Mouse (Mus musculus) hindbrain, postnatal 0 days (tissue): ENCODE results near the gene Aars2. TPM values are rescaled to one million over a fixed set of nuclear protein-coding genes. Genes with fewer than 3 reads are reported as not detected.
A peak's percentile ranks its signal among the peaks of the same experiment; 100 is the strongest.

Source experiments
- ATAC-seq: fragments of 200-750 bp; cut with Nextera tagmentation; 2 replicates; pipeline ENCODE4 v1.8.0; 2017; ENCODE audit warnings: mild to moderate bottlenecking, moderate TSS enrichment, moderate library complexity
- DNase-seq: peaks from one replicate; pipeline ENCODE4 v3.0.0-alpha.2; 2015; ENCODE audit warnings: low spot score
- H3K27ac ChIP-seq: fragments of 300-500 bp; sonication (generic); 2 replicates; pipeline ENCODE4 v1.5.1; 2014; ENCODE audit warnings: mild to moderate bottlenecking
- H3K27me3 ChIP-seq: fragments of 300-500 bp; sonication (generic); 2 replicates; pipeline ENCODE4 v1.6.1; 2014; ENCODE audit warnings: low read length, mixed read lengths; ENCODE audit not compliant: insufficient read depth
- H3K36me3 ChIP-seq: fragments of 300-500 bp; sonication (generic); 2 replicates; pipeline ENCODE4 v1.6.1; 2014; ENCODE audit warnings: low read length, mixed read lengths; ENCODE audit not compliant: insufficient read depth
- H3K4me1 ChIP-seq: fragments of 300-500 bp; sonication (generic); 2 replicates; pipeline ENCODE4 v1.6.1; 2014; ENCODE audit warnings: antibody characterized with exemption, low read length, mixed read lengths; ENCODE audit not compliant: insufficient read depth
- H3K4me2 ChIP-seq: fragments of 300-500 bp; sonication (generic); 2 replicates; pipeline ENCODE4 v1.6.1; 2014; ENCODE audit warnings: low read depth, mild to moderate bottlenecking, low read length, moderate library complexity, mixed read lengths
- H3K4me3 ChIP-seq: fragments of 300-500 bp; sonication (generic); 2 replicates; pipeline ENCODE4 v1.5.1; 2014; ENCODE audit warnings: low read length
- H3K9ac ChIP-seq: fragments of 300-500 bp; sonication (generic); replicated peaks from 2 replicates; pipeline ENCODE4 v1.6.1; 2014; ENCODE audit warnings: mild to moderate bottlenecking, low read length, moderate library complexity, mixed read lengths
- H3K9me3 ChIP-seq: fragments of 300-500 bp; sonication (generic); 2 replicates; pipeline ENCODE4 v1.6.1; 2016; ENCODE audit warnings: low read length, mixed read lengths
- CTCF ChIP-seq: IDR thresholded peaks from 2 replicates; pipeline ENCODE4 v1.5.1; 2016; ENCODE audit warnings: antibody characterized with exemption, control low read depth, low read depth
- WGBS: fragments of 180-500 bp; shearing (Covaris S2); extraction: QIAGEN DNeasy Blood & Tissue Kit; methylation state at CpG from one replicate; pipeline ENCODE4 v1.1.7; 2014; 5-methylcytosine and 5-hydroxymethylcytosine counted together
- polyA plus RNA-seq: library from polyadenylated mRNA; unstranded; fragments of >200 nt; fragmentation: Nextera tagmentation; extraction: Ambion mirVana; gene quantifications from 2 replicates; pipeline ENCODE4 v1.2.1, GENCODE M21; 2015
- total RNA-seq: library from RNA; depleted of rRNA; stranded (reverse); fragments of >200 nt; gene quantifications from 2 replicates; pipeline ENCODE4 v1.2.3, GENCODE M21; 2014

Aars2 gene
- total and polyA plus RNA-seq, 2 experiments from 2014 or later, result 14.2 to 28.5 TPM

DNA sequence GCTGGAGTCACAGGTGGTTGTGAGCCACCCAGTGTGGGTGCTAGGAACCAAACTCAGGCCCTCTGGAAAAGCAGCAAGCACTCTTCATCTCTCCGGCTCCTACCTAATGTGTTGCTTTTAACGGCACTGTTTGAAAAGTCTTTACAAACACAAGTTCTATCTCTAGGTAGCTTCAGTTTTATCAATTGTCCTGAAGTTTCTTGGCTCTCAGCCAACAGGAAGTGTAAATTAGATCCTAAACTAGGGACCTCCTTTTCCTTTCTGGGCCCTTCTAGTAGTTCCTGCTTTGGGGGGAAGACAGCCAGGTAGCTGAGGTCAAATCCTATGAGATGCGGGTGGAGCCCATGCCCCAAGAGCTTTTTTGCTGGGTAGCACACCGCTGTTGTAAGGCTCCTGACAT lies 4.2 kb downstream of the Aars2 start:
- WGBS, result 95% methylated on average over 4 of the region's 4 CpGs
- no peak overlapping the region for H3K4me3 ChIP-seq
- no peak for TF ChIP-seq CTCF
- DNase-seq, result no peak
- no peak overlapping the region for H3K4me2 ChIP-seq
- H3K9ac ChIP-seq, result no peak overlapping the region
- H3K36me3 ChIP-seq, result peaks cover 9% of the 10 kb centered on the region; the same call in 1 of the 2 replicates
- no peak for ATAC-seq
- no peak overlapping the region for H3K27ac ChIP-seq
- H3K9me3 ChIP-seq, result no peaks in the 10 kb centered on the region
- H3K27me3 ChIP-seq, result no peaks in the 10 kb centered on the region
- peaks cover 4% of the 10 kb centered on the region; the same call in 1 of the 2 replicates for H3K4me1 ChIP-seq

DNA sequence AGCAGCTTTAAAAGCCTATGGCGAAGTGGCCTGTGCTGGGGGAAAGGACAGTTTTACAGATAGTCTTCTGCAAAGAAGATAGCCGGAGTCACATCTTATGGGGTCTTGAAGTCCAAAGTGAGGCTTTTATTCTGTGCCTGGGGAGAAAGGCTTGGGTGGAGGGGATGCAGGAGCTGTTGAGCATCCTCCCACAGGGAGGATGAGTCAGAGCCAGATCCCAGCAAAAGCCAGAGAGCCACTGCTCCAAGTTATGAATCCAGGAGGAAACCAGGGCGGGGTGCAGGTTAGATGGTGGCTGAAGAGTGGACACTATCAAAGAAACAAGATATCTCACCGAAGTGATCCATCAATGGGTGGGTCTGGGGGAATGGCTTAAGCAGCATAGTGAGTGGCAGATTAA lies 5.1 kb downstream of the Aars2 start:
- TF ChIP-seq CTCF, result no peak
- H3K9me3 ChIP-seq, result no peaks in the 10 kb centered on the region
- no peak overlapping the region for H3K9ac ChIP-seq
- no peak overlapping the region for H3K27ac ChIP-seq
- no peaks in the 10 kb centered on the region for H3K27me3 ChIP-seq
- 93% methylated on average over 4 of the region's 4 CpGs for WGBS
- H3K4me3 ChIP-seq, result no peak overlapping the region
- H3K4me1 ChIP-seq, result peaks cover 4% of the 10 kb centered on the region; the same call in 1 of the 2 replicates
- ATAC-seq, result no peak
- peaks cover 9% of the 10 kb centered on the region; the same call in 1 of the 2 replicates for H3K36me3 ChIP-seq
- DNase-seq, result no peak
- no peak overlapping the region for H3K4me2 ChIP-seq

DNA sequence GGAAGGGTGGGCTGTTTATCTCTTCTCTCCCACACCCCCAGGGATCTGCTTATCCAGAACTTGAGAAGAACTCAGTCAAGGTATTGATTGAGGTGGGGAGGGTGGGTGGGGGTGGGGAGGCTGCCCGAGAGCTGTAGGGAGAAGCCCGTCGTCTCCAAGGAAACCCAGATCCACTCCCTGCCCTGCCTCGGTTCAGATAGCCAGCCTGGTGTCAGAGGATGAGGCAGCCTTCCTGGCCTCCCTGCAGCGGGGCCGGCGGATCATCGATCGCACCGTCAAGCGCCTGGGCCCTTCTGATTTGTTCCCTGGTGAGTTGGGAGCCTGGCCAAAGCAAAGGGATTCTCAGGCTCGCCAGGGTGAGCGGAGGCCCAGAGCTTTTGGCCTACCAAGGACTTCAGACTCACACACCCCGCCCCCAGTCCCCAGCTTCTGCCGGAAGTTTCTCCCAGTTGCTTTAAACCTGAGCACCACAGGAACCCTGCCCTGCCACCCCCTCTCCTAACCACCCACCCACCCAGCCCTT lies 8.6 kb downstream of the Aars2 start:
- 56% methylated on average over 15 of the region's 15 CpGs for WGBS
- Histone ChIP-seq H3K4me1 (no peaks in the 10 kb centered on the region), H3K9ac (no peak overlapping the region), H3K9me3 (no peaks in the 10 kb centered on the region), H3K4me3 (no peak overlapping the region), H3K36me3 (peaks cover 6% of the 10 kb centered on the region; the same call in 1 of the 2 replicates), H3K4me2 (no peak overlapping the region), H3K27me3 (no peaks in the 10 kb centered on the region), H3K27ac (no peak overlapping the region)
- DNase-seq (no peak), ATAC-seq (no peak)
- no peak for TF ChIP-seq CTCF

DNA sequence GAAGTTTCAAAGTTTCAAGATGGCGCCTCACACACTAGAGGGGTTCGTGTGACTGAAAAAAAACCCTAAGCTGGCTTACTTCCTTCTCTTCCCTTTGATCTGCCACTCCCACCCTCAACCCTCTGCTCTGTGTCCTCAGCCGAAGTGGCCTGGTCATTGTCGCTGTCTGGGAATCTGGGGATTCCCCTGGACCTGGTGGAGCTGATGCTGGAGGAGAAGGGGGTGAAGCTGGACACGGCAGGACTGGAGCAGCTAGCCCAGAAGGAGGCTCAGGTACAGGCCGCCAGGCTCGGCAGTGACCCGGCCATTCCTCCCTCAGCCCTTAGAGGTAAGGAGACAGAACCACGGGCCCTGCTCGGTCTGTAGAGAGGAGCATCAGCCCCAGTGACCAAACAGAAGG lies 9.2 kb downstream of the Aars2 start:
- H3K9me3 ChIP-seq, result no peaks in the 10 kb centered on the region
- no peak overlapping the region for H3K9ac ChIP-seq
- DNase-seq (no peak), ATAC-seq (no peak)
- no peak overlapping the region for H3K27ac ChIP-seq
- H3K4me1 ChIP-seq, result no peaks in the 10 kb centered on the region
- no peak for TF ChIP-seq CTCF
- no peak overlapping the region for H3K4me2 ChIP-seq
- H3K27me3 ChIP-seq, result no peaks in the 10 kb centered on the region
- no peak overlapping the region for H3K4me3 ChIP-seq
- WGBS, result 87% methylated on average over 10 of the region's 10 CpGs
- H3K36me3 ChIP-seq, result peaks cover 3% of the 10 kb centered on the region; the same call in 1 of the 2 replicates

DNA sequence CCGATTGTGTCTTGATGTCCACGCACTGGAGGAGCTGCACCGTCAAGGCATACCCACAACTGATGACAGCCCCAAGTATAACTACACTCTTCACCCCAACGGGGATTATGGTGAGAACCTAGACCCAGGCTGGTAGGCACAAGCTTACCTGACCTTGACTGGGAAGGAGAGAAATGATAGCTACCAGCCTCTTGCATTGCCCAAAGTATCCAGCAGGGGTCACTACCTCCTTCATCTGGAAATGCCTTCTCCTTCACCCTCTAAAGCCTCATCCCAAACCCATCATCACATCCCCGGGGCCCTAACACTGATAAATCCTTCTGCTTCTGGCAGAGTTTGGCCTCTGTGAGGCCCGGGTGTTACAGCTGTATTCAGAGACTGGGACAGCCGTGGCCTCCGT lies 9.8 kb downstream of the Aars2 start:
- H3K4me1 ChIP-seq, result no peaks in the 10 kb centered on the region
- peak; percentile 96 for TF ChIP-seq CTCF
- no peaks in the 10 kb centered on the region for H3K9me3 ChIP-seq
- no peak overlapping the region for H3K4me2 ChIP-seq
- DNase-seq (peak; percentile 86), ATAC-seq (peak; percentile 44)
- H3K27me3 ChIP-seq, result no peaks in the 10 kb centered on the region
- no peak overlapping the region for H3K4me3 ChIP-seq
- H3K36me3 ChIP-seq, result peaks cover 3% of the 10 kb centered on the region; the same call in 1 of the 2 replicates
- H3K27ac ChIP-seq, result no peak overlapping the region
- H3K9ac ChIP-seq, result no peak overlapping the region
- 45% methylated on average over 8 of the region's 8 CpGs for WGBS

DNA sequence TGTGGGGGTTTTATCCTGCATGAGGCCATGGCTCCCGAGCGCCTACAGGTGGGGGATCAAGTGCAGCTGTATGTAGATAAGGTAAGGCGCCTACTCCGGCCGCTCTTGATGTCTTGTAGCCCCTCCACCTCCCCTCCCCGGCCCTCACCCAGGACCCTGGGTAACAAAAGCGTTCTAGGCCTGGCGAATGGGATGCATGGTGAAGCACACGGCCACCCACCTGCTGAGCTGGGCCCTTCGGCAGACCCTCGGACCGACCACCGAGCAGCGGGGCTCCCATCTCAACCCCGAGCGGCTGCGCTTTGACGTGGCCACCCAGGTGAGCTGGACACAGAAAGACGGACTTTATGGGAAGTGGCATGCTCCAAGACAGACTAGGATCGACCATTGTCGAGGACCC lies 10.5 kb downstream of the Aars2 start:
- no peak for ATAC-seq
- H3K4me2 ChIP-seq, result no peak overlapping the region
- peaks cover 3% of the 10 kb centered on the region; the same call in 1 of the 2 replicates for H3K36me3 ChIP-seq

DNA sequence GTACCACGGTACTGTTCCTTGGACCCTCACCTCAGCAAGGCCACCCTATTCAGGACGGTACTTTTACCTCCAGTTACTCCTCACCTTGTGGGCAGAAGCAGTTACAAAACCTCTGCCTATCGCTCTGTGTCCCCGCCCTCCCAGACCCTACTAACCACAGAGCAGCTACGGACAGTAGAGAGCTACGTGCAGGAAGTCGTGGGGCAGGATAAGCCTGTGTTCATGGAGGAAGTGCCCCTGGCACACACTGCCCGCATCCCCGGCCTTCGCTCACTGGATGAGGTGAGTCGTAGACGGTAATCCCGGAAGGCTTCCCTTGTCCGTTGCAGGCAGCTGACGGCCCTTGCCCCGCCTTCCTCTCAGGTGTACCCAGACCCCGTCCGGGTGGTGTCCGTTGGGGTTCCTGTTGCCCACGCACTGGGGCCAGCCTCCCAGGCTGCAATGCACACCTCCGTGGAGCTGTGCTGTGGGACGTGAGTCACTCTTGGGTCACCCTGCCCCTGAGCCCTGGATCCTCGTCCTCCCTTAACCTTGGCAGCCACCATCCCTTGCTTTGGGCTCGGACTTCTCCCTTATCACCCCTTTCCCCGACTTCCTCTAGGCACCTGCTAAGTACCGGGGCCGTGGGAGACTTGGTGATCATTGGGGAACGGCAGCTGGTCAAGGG lies 11.0 kb downstream of the Aars2 start:
- H3K27ac ChIP-seq, result 0 out of 2 replicates have a peak overlapping the region, but pooled peaks have one; percentile 74
- H3K9ac ChIP-seq, result no peak overlapping the region
- H3K4me2 ChIP-seq, result no peak overlapping the region
- WGBS, result 92% methylated on average over 28 of the region's 28 CpGs
- no peak overlapping the region for H3K4me3 ChIP-seq
- H3K27me3 ChIP-seq, result no peaks in the 10 kb centered on the region
- ATAC-seq, result no peak
- no peaks in the 10 kb centered on the region for H3K9me3 ChIP-seq
- TF ChIP-seq CTCF, result no peak
- H3K4me1 ChIP-seq, result peaks cover 6% of the 10 kb centered on the region
- peaks cover 3% of the 10 kb centered on the region; the same call in 1 of the 2 replicates for H3K36me3 ChIP-seq
- DNase-seq, result no peak

More for the DNA sequence above, 10.5 kb downstream of the Aars2 start:
- no peak for DNase-seq
- peaks cover under 1% of the 10 kb centered on the region; the same call in 1 of the 2 replicates for H3K4me1 ChIP-seq
- no peak overlapping the region for H3K4me3 ChIP-seq
- H3K27ac ChIP-seq, result no peak overlapping the region
- H3K9ac ChIP-seq, result no peak overlapping the region
- TF ChIP-seq CTCF, result no peak
- 91% methylated on average over 21 of the region's 21 CpGs for WGBS
- no peaks in the 10 kb centered on the region for H3K27me3 ChIP-seq
- H3K9me3 ChIP-seq, result no peaks in the 10 kb centered on the region
